8 mouse cellular contexts compared by ENCODE assay signal in genomic region chr7:114117444-114117905, GRCm38 (mm10). TPM values are rescaled to one million over a fixed set of nuclear protein-coding genes. Genes with fewer than 3 reads are reported as not detected.
A peak's percentile ranks its signal among the peaks of the same experiment; 100 is the strongest.
DNase-seq lines count a peak whose midpoint lies in the region; ATAC-seq and TF ChIP-seq lines count a peak whose summit lies in the region.

Gene Rras2, minus strand, starts transcription at chr7:114117781.

- intact Hi-C loops in left cerebral cortex, adult 2 months (cut with DNase I), result loop anchor here (5.0 kb wide), 3 partner anchors 50 to 95 kb away; no protein-coding TSS in a partner anchor

- peak; percentile 84 for DNase-seq in T-cell, adult 2 months (ENCODE audit: low spot score)
- peak; percentile 68 to 82 for DNase-seq in cerebellum, postnatal 4 days (ENCODE audit: low spot score in 2 of 2)
- peak; percentile 83 for DNase-seq in gastrocnemius, postnatal 10 days
- DNase-seq in hindlimb bud, embryonic 11.5 days (ENCODE audit: extremely low spot score, low read depth, low spot score), result peak; percentile 47
- peak; percentile 84 to 87 for DNase-seq in left cerebral cortex, adult 2 months (ENCODE audit: extremely low spot score in 1 of 2, low spot score in 2 of 2)
- DNase-seq in right cerebral cortex, adult 2 months (ENCODE audit: low spot score in 2 of 2), result peak; percentile 79 to 85
- peak; percentile 47 for DNase-seq in urinary bladder, postnatal 10 days (ENCODE audit: low spot score)

- peak; percentile 17 for TF ChIP-seq CTCF in left cerebral cortex, adult 2 months (IDR thresholded peaks at IDR 0.05)

- ATAC-seq in megakaryocyte, adult 5-6 weeks (ENCODE audit: poor library complexity, severe bottlenecking), result peak; percentile 94

- H3K27ac ChIP-seq in left cerebral cortex, adult 2 months, result peak within 1 kb of the TSS; percentile 87

- peak within 1 kb of the TSS; percentile 86 for H3K4me3 ChIP-seq in left cerebral cortex, adult 2 months

RNA-seq across cellular contexts. Expression of gene Rras2, which starts in this region (rescaled TPM):
- 10 to 100 TPM; 23.6 to 25.1 TPM for total RNA-seq in gastrocnemius, postnatal 10 days (2021)
- 10 to 100 TPM; 16.4 to 20.8 TPM for total RNA-seq in left cerebral cortex, adult 2 months (2021)
- total RNA-seq in megakaryocyte, adult 5-6 weeks (2015), result 3.3 and 4.1 TPM in 2 replicates
- total RNA-seq in megakaryocyte, adult 5-6 weeks (2017), result 2.7 and 4.8 TPM in 2 replicates

Comparison
In these comparisons a context has a peak if more than half of its experiments do, and no peak if none do; other contexts are left out.
1. Peak in every context shown above with its lines: DNase-seq, ATAC-seq, H3K4me3 ChIP-seq and H3K27ac ChIP-seq.